ENCODE assay signal across 9 mouse cellular contexts in genomic region chr1:134080406-134080805, GRCm38 (mm10). TPM values are rescaled to one million over a fixed set of nuclear protein-coding genes. Genes with fewer than 3 reads are reported as not detected.
A peak's percentile ranks its signal among the peaks of the same experiment; 100 is the strongest.
DNase-seq lines count a peak whose midpoint lies in the region; ATAC-seq lines count a peak whose summit lies in the region.
"Had no signal": no experiment of that assay in that cellular context is flagged by ENCODE, and none has a peak within 500 bp of the region (broad histone marks: within the 10 kb centered on the region; RNA-seq: fewer than 3 reads in every experiment).

No protein-coding gene starts in this region.

- no peaks in the 10 kb centered on the region for H3K9me3 ChIP-seq in heart, embryonic 10.5 days
- H3K9me3 ChIP-seq in lung, embryonic 15.5 days = no peaks in the 10 kb centered on the region
- no peaks in the 10 kb centered on the region for H3K9me3 ChIP-seq in forebrain, embryonic 15.5 days
- no peaks in the 10 kb centered on the region for H3K9me3 ChIP-seq in neural tube, embryonic 15.5 days (replicated peaks)

- H3K4me1 ChIP-seq in heart, embryonic 10.5 days = peaks cover 77% of the 10 kb centered on the region
- peaks cover 71% of the 10 kb centered on the region for H3K4me1 ChIP-seq in lung, embryonic 15.5 days
- H3K4me1 ChIP-seq in forebrain, embryonic 15.5 days = peaks cover 50% of the 10 kb centered on the region
- H3K4me1 ChIP-seq in neural tube, embryonic 15.5 days = peaks cover 44% of the 10 kb centered on the region

- no peak overlapping the region for H3K9ac ChIP-seq in lung, embryonic 15.5 days
- H3K9ac ChIP-seq in forebrain, embryonic 15.5 days (replicated peaks) = no peak overlapping the region
- H3K9ac ChIP-seq in neural tube, embryonic 15.5 days (replicated peaks) = no peak overlapping the region

- peak overlapping the region; percentile 14; the same call in 1 of the 2 replicates for H3K4me2 ChIP-seq in lung, embryonic 15.5 days
- no peak overlapping the region for H3K4me2 ChIP-seq in forebrain, embryonic 15.5 days (replicated peaks)
- no peak overlapping the region for H3K4me2 ChIP-seq in neural tube, embryonic 15.5 days

- no peak for DNase-seq in heart, embryonic 10.5 days (ENCODE audit: low spot score)
- no peak for DNase-seq in heart, postnatal 4 days
- DNase-seq in lung, postnatal 10 days = no peak
- DNase-seq in spleen, postnatal 36 days (ENCODE audit: low spot score in 2 of 2) = no peak
- no peak for DNase-seq in retina, postnatal 1 day

- no peak for ATAC-seq in lung, embryonic 15.5 days (ENCODE audit: borderline replicate concordance, extremely low read depth, low FRiP score, low TSS enrichment)
- ATAC-seq in forebrain, embryonic 15.5 days (replicated peaks) = no peak
- no peak for ATAC-seq in neural tube, embryonic 15.5 days (ENCODE audit: low FRiP score)

- H3K36me3 ChIP-seq in heart, embryonic 10.5 days = peaks cover 21% of the 10 kb centered on the region
- H3K36me3 ChIP-seq in lung, embryonic 15.5 days = peaks cover 7% of the 10 kb centered on the region
- no peaks in the 10 kb centered on the region for H3K36me3 ChIP-seq in forebrain, embryonic 15.5 days
- H3K36me3 ChIP-seq in neural tube, embryonic 15.5 days = no peaks in the 10 kb centered on the region

- 69% methylated on average over 4 of the region's 4 CpGs for WGBS in heart, embryonic 10.5 days
- 75% methylated on average over 4 of the region's 4 CpGs for WGBS in lung, embryonic 15.5 days
- WGBS in forebrain, embryonic 15.5 days = 73% methylated on average over 4 of the region's 4 CpGs
- 74% methylated on average over 4 of the region's 4 CpGs for WGBS in neural tube, embryonic 15.5 days

- H3K27me3 ChIP-seq in heart, embryonic 10.5 days (ENCODE audit: insufficient read depth, poor library complexity, severe bottlenecking) = no peaks in the 10 kb centered on the region
- no peaks in the 10 kb centered on the region for H3K27me3 ChIP-seq in lung, embryonic 15.5 days
- H3K27me3 ChIP-seq in forebrain, embryonic 15.5 days = no peaks in the 10 kb centered on the region
- H3K27me3 ChIP-seq in neural tube, embryonic 15.5 days (replicated peaks) = no peaks in the 10 kb centered on the region

- H3K27ac ChIP-seq in heart, embryonic 10.5 days = peak overlapping the region; percentile 93
- H3K27ac ChIP-seq in lung, embryonic 15.5 days = peak overlapping the region; percentile 93
- peak overlapping the region; percentile 92 for H3K27ac ChIP-seq in forebrain, embryonic 15.5 days (replicated peaks)
- peak overlapping the region; percentile 88; the same call in 1 of the 2 replicates for H3K27ac ChIP-seq in neural tube, embryonic 15.5 days (replicated peaks)

- H3K4me3 ChIP-seq in heart, embryonic 10.5 days = no peak overlapping the region
- no peak overlapping the region for H3K4me3 ChIP-seq in lung, embryonic 15.5 days
- H3K4me3 ChIP-seq in forebrain, embryonic 15.5 days = no peak overlapping the region
- no peak overlapping the region for H3K4me3 ChIP-seq in neural tube, embryonic 15.5 days (replicated peaks)

RNA-seq across cellular contexts. Expression of gene Btg2, which starts 1.5 kb away (rescaled TPM):
- 26.1 and 34.2 TPM in 2 replicates for polyA plus RNA-seq in heart, embryonic 10.5 days (2016; fragmentation: Nextera tagmentation; extraction: Ambion mirVana)
- total RNA-seq in heart, postnatal 4 days (2021) = 10 to 100 TPM; 27.5 to 36.2 TPM
- 111 and 115 TPM in 2 replicates for polyA plus RNA-seq in lung, embryonic 15.5 days (2015; fragmentation: Nextera tagmentation; extraction: Ambion mirVana)
- polyA plus RNA-seq in forebrain, embryonic 15.5 days (2015; fragmentation: Nextera tagmentation; extraction: Ambion mirVana) = 69.4 and 76.8 TPM in 2 replicates
- 20.6 and 29.3 TPM in 2 replicates for polyA plus RNA-seq in neural tube, embryonic 15.5 days (2015; fragmentation: Nextera tagmentation; extraction: Ambion mirVana)

RNA-seq across cellular contexts. Expression of gene Chit1, which starts 30.6 kb away (rescaled TPM):
- 1.1 and 2.0 TPM in 2 replicates for polyA plus RNA-seq in heart, embryonic 10.5 days (2016; fragmentation: Nextera tagmentation; extraction: Ambion mirVana)
- total RNA-seq in heart, postnatal 4 days (2021) = not detected
- 0.19 and 0.35 TPM in 2 replicates for polyA plus RNA-seq in lung, embryonic 15.5 days (2015; fragmentation: Nextera tagmentation; extraction: Ambion mirVana)
- 0.17 and 0.24 TPM in 2 replicates for polyA plus RNA-seq in forebrain, embryonic 15.5 days (2015; fragmentation: Nextera tagmentation; extraction: Ambion mirVana)
- 0.87 and 0.89 TPM in 2 replicates for polyA plus RNA-seq in neural tube, embryonic 15.5 days (2015; fragmentation: Nextera tagmentation; extraction: Ambion mirVana)
- total RNA-seq: adrenal gland, postnatal 25 days had no signal

RNA-seq across cellular contexts. Expression of gene Fmod, which starts 43.4 kb away (rescaled TPM):
- 9.5 and 11.2 TPM in 2 replicates for polyA plus RNA-seq in heart, embryonic 10.5 days (2016; fragmentation: Nextera tagmentation; extraction: Ambion mirVana)
- 10 to 100 TPM; 18.7 to 21.9 TPM for total RNA-seq in heart, postnatal 4 days (2021)
- polyA plus RNA-seq in lung, embryonic 15.5 days (2015; fragmentation: Nextera tagmentation; extraction: Ambion mirVana) = 193 and 195 TPM in 2 replicates
- polyA plus RNA-seq in forebrain, embryonic 15.5 days (2015; fragmentation: Nextera tagmentation; extraction: Ambion mirVana) = 4.2 and 6.4 TPM in 2 replicates
- polyA plus RNA-seq in neural tube, embryonic 15.5 days (2015; fragmentation: Nextera tagmentation; extraction: Ambion mirVana) = 14.5 and 14.6 TPM in 2 replicates

Comparison
In these comparisons a context has a peak if more than half of its experiments do, and no peak if none do; other contexts are left out.
1. RNA of gene Fmod, which starts 43.4 kb away (polyA plus RNA-seq): 193 to 195 TPM in lung, embryonic 15.5 days; 14.5 to 14.6 TPM in neural tube, embryonic 15.5 days, 9.5 to 11.2 TPM in heart, embryonic 10.5 days and 4.2 to 6.4 TPM in forebrain, embryonic 15.5 days; every median in the first group is over 10 times any median in the second.
2. Peak in every context shown above with its lines, with median percentiles within 50 percentile points of each other: H3K27ac ChIP-seq.